Mouse (Mus musculus) myocyte (in vitro differentiated cells): Measurements from ENCODE around the gene Rit1. TPM values are rescaled to one million over a fixed set of nuclear protein-coding genes. Genes with fewer than 3 reads are reported as not detected.

Experiments
- H3K27me3 ChIP-seq: one replicate; pipeline ENCODE4 v1.6.1; 2011; ENCODE audit not compliant: control insufficient read depth, insufficient read depth, insufficient read length
- H3K36me3 ChIP-seq: one replicate; pipeline ENCODE4 v1.6.1; 2011; ENCODE audit not compliant: control insufficient read depth, insufficient read depth
- H3K4me2 ChIP-seq: one replicate; pipeline ENCODE4 v1.6.1; 2011; ENCODE audit warnings: low read depth, control low read depth
- H3K4me3 ChIP-seq: one replicate; pipeline ENCODE4 v1.5.1; 2011; ENCODE audit warnings: mild to moderate bottlenecking, control low read depth, moderate library complexity
- H3K79me2 ChIP-seq: one replicate; pipeline ENCODE4 v1.6.1; 2011; ENCODE audit not compliant: control insufficient read depth, insufficient read depth
- H3ac ChIP-seq: one replicate; pipeline ENCODE4 v1.6.1; 2011; ENCODE audit not compliant: control insufficient read depth, insufficient read length
- CEBPB ChIP-seq: IDR thresholded peaks from 2 replicates; pipeline ENCODE4 v1.6.1; 2011; ENCODE audit warnings: mild to moderate bottlenecking, moderate library complexity; ENCODE audit not compliant: poor library complexity, insufficient read depth, severe bottlenecking
- E2F4 ChIP-seq: IDR thresholded peaks from one replicate; pipeline ENCODE4 v1.6.1; 2011; ENCODE audit warnings: mild to moderate bottlenecking, control low read depth, moderate library complexity; ENCODE audit not compliant: insufficient read depth
- MAX ChIP-seq: IDR thresholded peaks from one replicate; pipeline ENCODE4 v1.6.1; 2011; ENCODE audit warnings: low read depth, mild to moderate bottlenecking, control low read depth
- MYOD1 ChIP-seq, 3 experiments: IDR thresholded peaks; one replicate each; pipeline ENCODE4 v1.6.1; 2011; ENCODE audit warnings: control low read depth in 2 of 3, low read depth in 2 of 3, mild to moderate bottlenecking in 2 of 3, moderate library complexity in 1 of 3; ENCODE audit not compliant: insufficient read length in 2 of 3, control insufficient read depth in 1 of 3
- MYOG ChIP-seq, 3 experiments: IDR thresholded peaks; one replicate each; pipeline ENCODE4 v1.6.1; 2011; ENCODE audit warnings: control low read depth in 2 of 3, low read depth in 2 of 3, mild to moderate bottlenecking in 2 of 3; ENCODE audit not compliant: insufficient read length in 2 of 3, control insufficient read depth in 1 of 3, insufficient read depth in 1 of 3
- POLR2A ChIP-seq: IDR thresholded peaks from one replicate; pipeline ENCODE4 v1.6.1; 2011; ENCODE audit warnings: low read depth, mild to moderate bottlenecking, control low read depth, moderate library complexity; ENCODE audit not compliant: insufficient read length
- POLR2AphosphoS2 ChIP-seq: IDR thresholded peaks from one replicate; pipeline ENCODE4 v1.6.1; 2011; ENCODE audit warnings: low read depth, control low read depth; ENCODE audit not compliant: insufficient read length
- REST ChIP-seq: IDR thresholded peaks from one replicate; pipeline ENCODE4 v1.6.1; 2011; ENCODE audit warnings: mild to moderate bottlenecking, control low read depth, moderate library complexity; ENCODE audit not compliant: insufficient read depth, insufficient read length
- SRF ChIP-seq: IDR thresholded peaks from one replicate; pipeline ENCODE4 v1.6.1; 2011; ENCODE audit warnings: low read depth; ENCODE audit not compliant: control insufficient read depth, insufficient read length
- TCF12 ChIP-seq: IDR thresholded peaks from one replicate; pipeline ENCODE4 v1.6.1; 2011; ENCODE audit warnings: mild to moderate bottlenecking, control low read depth; ENCODE audit not compliant: poor library complexity, insufficient read depth, severe bottlenecking
- TCF3 ChIP-seq: IDR thresholded peaks from one replicate; pipeline ENCODE4 v1.6.1; 2011; ENCODE audit warnings: low read depth, control low read depth; ENCODE audit not compliant: insufficient read length
- USF1 ChIP-seq: IDR thresholded peaks from one replicate; pipeline ENCODE4 v1.6.1; 2011; ENCODE audit warnings: low read depth, mild to moderate bottlenecking, control low read depth, moderate library complexity
- polyA plus RNA-seq: library from polyadenylated mRNA; unstranded; fragments of >200 nt; fragmentation: generic; extraction: Trizol; gene quantifications from one replicate; pipeline ENCODE4 v1.2.1, GENCODE M21; 2012; ENCODE audit warnings: missing spikeins

Rit1 gene
- polyA plus RNA-seq = 62.3 TPM

DNA sequence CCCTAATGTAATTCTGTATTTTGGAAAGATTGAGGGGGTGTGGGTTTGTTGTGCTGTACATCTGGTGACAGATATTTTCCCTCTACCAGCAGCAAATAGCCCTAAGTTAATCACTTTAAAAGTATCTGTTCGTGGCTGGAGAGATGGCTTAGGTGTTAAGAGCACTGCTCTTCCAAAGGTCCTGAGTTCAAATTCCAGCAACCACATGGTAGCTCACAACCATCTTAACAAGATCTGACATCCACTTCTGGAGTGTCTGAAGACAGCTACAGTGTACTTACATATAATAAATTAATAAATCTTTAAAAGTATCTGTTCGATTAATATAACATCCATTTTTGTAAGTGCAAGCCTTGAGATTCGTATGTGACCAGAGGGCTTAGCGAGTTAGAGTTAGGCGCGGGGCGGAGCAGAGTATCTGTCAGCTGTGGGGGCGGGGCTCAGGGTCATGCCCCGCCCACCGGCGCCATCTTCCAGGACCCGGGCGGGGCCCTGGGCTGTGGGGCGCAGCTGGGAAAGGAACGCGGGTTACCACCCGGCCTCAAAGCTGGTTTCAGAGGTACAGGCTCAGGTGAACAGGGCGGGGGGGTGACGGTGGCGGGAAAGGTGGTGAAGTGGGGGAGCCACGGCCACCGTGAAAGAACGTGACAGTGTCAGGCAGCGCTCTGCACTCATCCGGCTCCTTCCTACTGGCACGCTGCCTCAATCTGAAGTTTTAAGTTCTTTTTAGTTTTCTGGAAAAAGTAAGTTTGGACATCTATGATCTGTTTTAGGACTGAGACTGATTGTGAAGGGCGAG, at the start of gene Rit1:
Gene Rit1 (plus strand): TSS at position 440 of the 799 bp plus-strand sequence.
- Histone ChIP-seq H3K79me2 (peaks cover 27% of the 10 kb centered on the region), H3K27me3 (no peaks in the 10 kb centered on the region), H3K4me2 (peak within 1 kb of the TSS; percentile 94), H3K4me3 (peak within 1 kb of the TSS; percentile 91), H3ac (peak within 1 kb of the TSS; percentile 57), H3K36me3 (peaks cover 36% of the 10 kb centered on the region)
- TF ChIP-seq REST (no peak), TCF12 (no peak), CEBPB (no peak), E2F4 (no peak), POLR2A (peak; percentile 71), MAX (no peak), SRF (no peak), USF1 (no peak), TCF3 (no peak), MYOD1 (IDR thresholded peaks at IDR 0.05; ENCODE audit: control insufficient read depth in 1 of 3, insufficient read length in 2 of 3, low read depth in 2 of 3) (peak in 1 of 3 experiments; percentile 2), POLR2AphosphoS2 (no peak), MYOG (IDR thresholded peaks at IDR 0.05; ENCODE audit: control insufficient read depth in 1 of 3, insufficient read depth in 1 of 3, insufficient read length in 2 of 3, low read depth in 2 of 3) (peak in 1 of 3 experiments; percentile 35)

DNA sequence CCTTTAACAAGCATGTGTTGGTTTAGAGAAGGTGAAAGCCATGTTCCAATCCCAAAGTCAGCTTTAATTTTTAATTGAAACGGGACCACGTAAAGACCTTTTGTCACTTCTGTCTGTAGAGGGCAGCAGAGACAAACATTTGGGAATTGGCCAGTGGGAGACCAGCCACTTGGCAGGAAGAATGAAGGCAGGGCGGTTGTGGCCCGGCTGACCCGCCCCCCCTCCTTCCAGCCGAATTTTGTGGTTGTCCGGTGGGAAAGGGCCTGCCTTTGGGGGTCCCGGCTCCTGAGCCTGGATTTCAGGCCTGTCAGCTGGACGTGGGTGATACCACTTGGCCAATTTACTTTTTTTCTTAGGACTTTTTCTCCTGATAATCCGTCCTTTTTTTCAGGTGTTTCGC, 39.2 kb upstream of the Rit1 start:
- no peaks in the 10 kb centered on the region for H3K79me2 ChIP-seq
- H3K4me3 ChIP-seq = no peak overlapping the region
- no peak for TF ChIP-seq E2F4
- TF ChIP-seq TCF3 = no peak
- TF ChIP-seq REST = no peak
- no peak for TF ChIP-seq USF1
- no peak for TF ChIP-seq CEBPB
- no peak for TF ChIP-seq MYOD1 (IDR thresholded peaks at IDR 0.05; ENCODE audit: control insufficient read depth in 1 of 3, insufficient read length in 2 of 3, low read depth in 2 of 3)
- no peak for TF ChIP-seq POLR2A
- TF ChIP-seq MAX = no peak
- TF ChIP-seq TCF12 = no peak
- TF ChIP-seq SRF = no peak
- TF ChIP-seq POLR2AphosphoS2 = no peak
- H3K4me2 ChIP-seq = peak overlapping the region; percentile 81
- no peak overlapping the region for H3ac ChIP-seq
- no peaks in the 10 kb centered on the region for H3K27me3 ChIP-seq
- no peaks in the 10 kb centered on the region for H3K36me3 ChIP-seq

DNA sequence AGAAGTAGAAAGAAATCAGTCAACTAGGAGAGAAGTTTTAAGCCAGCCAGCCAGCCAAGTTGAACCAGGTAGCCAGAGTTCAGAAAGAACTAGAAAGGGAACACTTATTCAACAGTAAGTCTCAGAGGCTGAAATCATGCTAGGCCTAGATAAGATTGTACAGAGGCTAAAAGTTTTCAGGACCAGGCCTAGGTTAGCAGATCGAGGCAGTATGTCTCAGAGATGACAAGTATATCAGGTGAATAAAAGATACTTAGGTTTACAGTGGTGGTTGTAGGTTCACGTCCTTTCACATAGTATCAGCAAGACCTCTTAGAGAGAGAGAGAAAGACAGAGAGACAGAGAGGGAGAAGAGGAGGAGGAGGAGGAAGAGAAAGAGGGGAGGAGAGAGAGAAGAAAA, 32.8 kb upstream of the Rit1 start:
- no peak overlapping the region for H3K4me2 ChIP-seq
- H3K79me2 ChIP-seq = peaks cover 32% of the 10 kb centered on the region
- H3K36me3 ChIP-seq = peaks cover 9% of the 10 kb centered on the region
- no peak overlapping the region for H3ac ChIP-seq
- TF ChIP-seq TCF3 = no peak
- no peak for TF ChIP-seq SRF
- no peak for TF ChIP-seq TCF12
- no peak for TF ChIP-seq POLR2AphosphoS2
- no peak for TF ChIP-seq USF1
- no peak for TF ChIP-seq MAX
- no peak for TF ChIP-seq CEBPB
- no peak for TF ChIP-seq MYOG (IDR thresholded peaks at IDR 0.05; ENCODE audit: control insufficient read depth in 1 of 3, insufficient read depth in 1 of 3, insufficient read length in 2 of 3, low read depth in 2 of 3)
- TF ChIP-seq E2F4 = no peak
- TF ChIP-seq MYOD1 (IDR thresholded peaks at IDR 0.05; ENCODE audit: control insufficient read depth in 1 of 3, insufficient read length in 2 of 3, low read depth in 2 of 3) = no peak
- no peaks in the 10 kb centered on the region for H3K27me3 ChIP-seq
- no peak overlapping the region for H3K4me3 ChIP-seq

DNA sequence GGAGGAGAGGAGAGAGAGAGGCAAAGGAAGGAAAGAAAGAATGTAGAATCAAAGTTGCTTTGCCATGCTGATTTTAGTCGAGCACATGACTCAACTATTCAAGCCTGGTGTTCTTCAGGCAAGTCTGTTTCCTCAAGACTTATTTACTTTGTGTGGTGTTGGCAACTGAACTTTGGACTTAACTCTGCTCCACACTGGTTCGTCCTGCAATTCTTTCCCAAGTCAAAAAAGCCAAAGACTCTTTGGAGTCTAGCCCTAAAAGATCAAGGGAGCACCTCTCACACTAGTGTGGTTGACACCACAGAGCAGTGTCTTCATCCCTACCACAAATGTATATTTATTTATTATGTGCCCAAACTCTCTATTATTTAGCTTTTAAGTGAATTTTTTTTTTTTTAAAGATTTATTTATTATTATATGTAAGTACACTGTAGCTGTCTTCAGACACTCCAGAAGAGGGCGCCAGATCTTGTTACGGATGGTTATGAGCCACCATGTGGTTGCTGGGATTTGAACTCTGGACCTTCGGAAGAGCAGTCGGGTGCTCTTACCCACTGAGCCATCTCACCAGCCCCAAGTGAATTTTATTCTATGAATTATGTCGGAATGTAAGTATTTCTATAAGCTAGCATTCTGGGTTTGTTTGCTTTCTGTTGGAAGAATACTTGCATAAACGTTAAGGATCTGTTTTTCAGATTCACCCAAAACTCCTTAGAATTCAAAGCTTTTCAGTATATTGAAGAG, 32.2 kb upstream of the Rit1 start:
- peaks cover 14% of the 10 kb centered on the region for H3K36me3 ChIP-seq
- TF ChIP-seq SRF (no peak), MYOD1 (IDR thresholded peaks at IDR 0.05; ENCODE audit: control insufficient read depth in 1 of 3, insufficient read length in 2 of 3, low read depth in 2 of 3) (no peak), MYOG (IDR thresholded peaks at IDR 0.05; ENCODE audit: control insufficient read depth in 1 of 3, insufficient read depth in 1 of 3, insufficient read length in 2 of 3, low read depth in 2 of 3) (no peak), POLR2AphosphoS2 (no peak), REST (no peak), USF1 (no peak), POLR2A (no peak), E2F4 (no peak), CEBPB (no peak), MAX (no peak), TCF12 (no peak), TCF3 (no peak)
- peak overlapping the region; percentile 62 for H3K4me2 ChIP-seq
- no peak overlapping the region for H3ac ChIP-seq
- H3K27me3 ChIP-seq = no peaks in the 10 kb centered on the region
- peaks cover 38% of the 10 kb centered on the region for H3K79me2 ChIP-seq
- peak overlapping the region; percentile 95 for H3K4me3 ChIP-seq
